Mouse (Mus musculus): ENCODE measurements at regions not wholly inside any gene's neighbourhood (a gene's known extent, or its start where the extent isn't known, plus 50 kb on each side); places are given as distances from the start of the nearest gene placed in this dataset.

GRCm38 (mm10) chrX:108929494-108929893, 83.7 kb downstream of the Hmgn5 start:
- peak; percentile 5 for DNase-seq (ENCODE audit: low read depth, low spot score)

All from CD4-positive, CD25-positive, alpha-beta regulatory T cell, adult 2 months (primary cell).